Mouse (Mus musculus) megakaryocyte, embryonic 14.5 days (primary cell): ENCODE data around the gene Hs6st3. TPM values are rescaled to one million over a fixed set of nuclear protein-coding genes. Genes with fewer than 3 reads are reported as not detected.

ENCODE experiments used
- H3K27me3 ChIP-seq: replicated peaks from 2 replicates; pipeline ENCODE3; 2012; ENCODE audit warnings: inconsistent platforms
- H3K36me3 ChIP-seq: replicated peaks from 2 replicates; pipeline ENCODE3; 2012; ENCODE audit warnings: low read length, inconsistent platforms, mixed read lengths
- H3K4me1 ChIP-seq: 2 replicates; pipeline ENCODE4 v1.6.1; 2012; ENCODE audit warnings: inconsistent platforms
- H3K4me3 ChIP-seq: replicated peaks from 2 replicates; pipeline ENCODE3; 2012; ENCODE audit warnings: moderate library complexity, mild to moderate bottlenecking, inconsistent platforms
- H3K9me3 ChIP-seq: 2 replicates; pipeline ENCODE4 v1.6.1; 2012; ENCODE audit warnings: inconsistent platforms
- FLI1 ChIP-seq: IDR thresholded peaks from 2 replicates; pipeline ENCODE4 v1.6.1; 2012; ENCODE audit warnings: low read length, inconsistent platforms, mixed read lengths
- GATA1 ChIP-seq: IDR thresholded peaks from 3 replicates; pipeline ENCODE4 v1.6.1; 2012; ENCODE audit warnings: mixed read lengths, low read length, inconsistent platforms, borderline replicate concordance
- polyA plus RNA-seq: library from polyadenylated mRNA; stranded (reverse); fragments of >175 nt; gene quantifications from 2 replicates; pipeline ENCODE4 v1.2.3, GENCODE M21; 2012; ENCODE audit warnings: low replicate concordance; ENCODE audit not compliant: insufficient read depth

The Hs6st3 gene
- polyA plus RNA-seq, 1 experiment, result not detected

- Histone ChIP-seq H3K36me3 (no peaks in the 10 kb centered on the region), H3K27me3 (no peaks in the 10 kb centered on the region), H3K4me1 (no peaks in the 10 kb centered on the region), H3K4me3 (no peak overlapping the region), H3K9me3 (peaks cover 53% of the 10 kb centered on the region)
- TF ChIP-seq FLI1 (no peak), GATA1 (no peak)
These were observed 466.2 kb downstream of the Hs6st3 start for GRCm38 (mm10) chr14:119604327-119604726.

GRCm38 (mm10) chr14:119612793-119613192, 474.7 kb downstream of the Hs6st3 start:
- Histone ChIP-seq H3K9me3 (peaks cover 24% of the 10 kb centered on the region), H3K27me3 (no peaks in the 10 kb centered on the region), H3K36me3 (no peaks in the 10 kb centered on the region), H3K4me3 (no peak overlapping the region), H3K4me1 (no peaks in the 10 kb centered on the region)
- no peak for TF ChIP-seq FLI1

GRCm38 (mm10) chr14:119629127-119629526, 491.0 kb downstream of the Hs6st3 start:
- Histone ChIP-seq H3K4me3 (no peak overlapping the region), H3K9me3 (peaks cover 19% of the 10 kb centered on the region), H3K36me3 (no peaks in the 10 kb centered on the region), H3K27me3 (no peaks in the 10 kb centered on the region), H3K4me1 (no peaks in the 10 kb centered on the region)
- TF ChIP-seq FLI1, result no peak
- no peak for TF ChIP-seq GATA1

- Histone ChIP-seq H3K4me1 (no peaks in the 10 kb centered on the region), H3K27me3 (no peaks in the 10 kb centered on the region), H3K9me3 (peaks cover 5% of the 10 kb centered on the region), H3K36me3 (no peaks in the 10 kb centered on the region), H3K4me3 (no peak overlapping the region)
- TF ChIP-seq GATA1 (no peak), FLI1 (no peak)
These were observed 494.9 kb downstream of the Hs6st3 start for GRCm38 (mm10) chr14:119633090-119633489.

- Histone ChIP-seq H3K4me3 (no peak overlapping the region), H3K27me3 (no peaks in the 10 kb centered on the region), H3K4me1 (no peaks in the 10 kb centered on the region), H3K36me3 (no peaks in the 10 kb centered on the region), H3K9me3 (peaks cover 10% of the 10 kb centered on the region)
- TF ChIP-seq FLI1, result no peak
- TF ChIP-seq GATA1, result no peak
These were observed 495.5 kb downstream of the Hs6st3 start for GRCm38 (mm10) chr14:119633626-119634025.

- no peaks in the 10 kb centered on the region for H3K4me1 ChIP-seq
- H3K36me3 ChIP-seq, result no peaks in the 10 kb centered on the region
- no peak for TF ChIP-seq FLI1
- TF ChIP-seq GATA1, result no peak
- no peaks in the 10 kb centered on the region for H3K27me3 ChIP-seq
- no peak overlapping the region for H3K4me3 ChIP-seq
- H3K9me3 ChIP-seq, result peaks cover 16% of the 10 kb centered on the region
These were observed 504.7 kb downstream of the Hs6st3 start for GRCm38 (mm10) chr14:119642874-119643273.

GRCm38 (mm10) chr14:119643840-119644239, 505.7 kb downstream of the Hs6st3 start:
- TF ChIP-seq FLI1 (no peak), GATA1 (no peak)
- Histone ChIP-seq H3K9me3 (peaks cover 10% of the 10 kb centered on the region), H3K4me1 (no peaks in the 10 kb centered on the region), H3K27me3 (no peaks in the 10 kb centered on the region), H3K4me3 (no peak overlapping the region), H3K36me3 (no peaks in the 10 kb centered on the region)

GRCm38 (mm10) chr14:119656936-119657335, 518.8 kb downstream of the Hs6st3 start:
- peaks cover 22% of the 10 kb centered on the region for H3K9me3 ChIP-seq
- no peak for TF ChIP-seq GATA1
- TF ChIP-seq FLI1, result no peak
- H3K27me3 ChIP-seq, result no peaks in the 10 kb centered on the region
- H3K4me1 ChIP-seq, result no peaks in the 10 kb centered on the region
- H3K4me3 ChIP-seq, result no peak overlapping the region
- H3K36me3 ChIP-seq, result no peaks in the 10 kb centered on the region

GRCm38 (mm10) chr14:119665741-119666141, 527.6 kb downstream of the Hs6st3 start:
- Histone ChIP-seq H3K27me3 (no peaks in the 10 kb centered on the region), H3K4me3 (peak overlapping the region; percentile 2), H3K36me3 (no peaks in the 10 kb centered on the region), H3K9me3 (peaks cover 44% of the 10 kb centered on the region), H3K4me1 (no peaks in the 10 kb centered on the region)
- TF ChIP-seq FLI1 (no peak), GATA1 (no peak)

- no peaks in the 10 kb centered on the region for H3K4me1 ChIP-seq
- H3K9me3 ChIP-seq, result peaks cover 51% of the 10 kb centered on the region
- no peaks in the 10 kb centered on the region for H3K36me3 ChIP-seq
- no peaks in the 10 kb centered on the region for H3K27me3 ChIP-seq
- TF ChIP-seq GATA1 (no peak), FLI1 (no peak)
- H3K4me3 ChIP-seq, result no peak overlapping the region
These were observed 529.3 kb downstream of the Hs6st3 start for GRCm38 (mm10) chr14:119667421-119667820.

GRCm38 (mm10) chr14:119670836-119671587, 532.9 kb downstream of the Hs6st3 start:
- TF ChIP-seq GATA1, result no peak
- TF ChIP-seq FLI1, result no peak
- no peaks in the 10 kb centered on the region for H3K27me3 ChIP-seq
- H3K9me3 ChIP-seq, result peaks cover 53% of the 10 kb centered on the region
- H3K4me1 ChIP-seq, result no peaks in the 10 kb centered on the region
- H3K36me3 ChIP-seq, result no peaks in the 10 kb centered on the region
- H3K4me3 ChIP-seq, result peak overlapping the region; percentile 33
